Mouse (Mus musculus) hindbrain, embryonic 15.5 days (tissue): ENCODE results near the gene Acsf2. TPM values are rescaled to one million over a fixed set of nuclear protein-coding genes. Genes with fewer than 3 reads are reported as not detected.

Source experiments
- ATAC-seq: fragments of 200-750 bp; cut with Nextera tagmentation; 2 replicates; pipeline ENCODE4 v1.8.0; 2017; ENCODE audit warnings: low read depth, moderate number of reproducible peaks, moderate TSS enrichment; ENCODE audit not compliant: low FRiP score
- H3K27ac ChIP-seq: fragments of 300-500 bp; sonication (generic); replicated peaks from 2 replicates; pipeline ENCODE4 v1.5.1; 2015; ENCODE audit warnings: mild to moderate bottlenecking, inconsistent platforms
- H3K27me3 ChIP-seq: fragments of 300-500 bp; sonication (generic); 2 replicates; pipeline ENCODE4 v1.6.1; 2015; ENCODE audit warnings: control low read depth, inconsistent platforms
- H3K36me3 ChIP-seq: fragments of 300-500 bp; sonication (generic); 2 replicates; pipeline ENCODE4 v1.6.1; 2015; ENCODE audit warnings: control low read depth, inconsistent platforms
- H3K4me1 ChIP-seq: fragments of 300-500 bp; sonication (generic); replicated peaks from 2 replicates; pipeline ENCODE4 v1.6.1; 2015; ENCODE audit warnings: control low read depth, inconsistent platforms
- H3K4me2 ChIP-seq: fragments of 300-500 bp; sonication (generic); 2 replicates; pipeline ENCODE4 v1.6.1; 2015; ENCODE audit warnings: moderate library complexity, mild to moderate bottlenecking, inconsistent platforms
- H3K4me3 ChIP-seq: fragments of 300-500 bp; sonication (generic); 2 replicates; pipeline ENCODE4 v1.5.1; 2015; ENCODE audit warnings: mild to moderate bottlenecking, inconsistent platforms
- H3K9ac ChIP-seq: fragments of 300-500 bp; sonication (generic); 2 replicates; pipeline ENCODE4 v1.6.1; 2015; ENCODE audit warnings: inconsistent platforms
- H3K9me3 ChIP-seq: fragments of 300-500 bp; sonication (generic); 2 replicates; pipeline ENCODE4 v1.6.1; 2016; ENCODE audit warnings: control low read depth, inconsistent platforms
- WGBS: fragments of 180-500 bp; shearing (Covaris S2); methylation state at CpG from one replicate; pipeline ENCODE4 v1.1.7; 2015; 5-methylcytosine and 5-hydroxymethylcytosine counted together
- polyA plus RNA-seq: library from polyadenylated mRNA; unstranded; fragments of >200 nt; fragmentation: Nextera tagmentation; extraction: Ambion mirVana; gene quantifications from 2 replicates; pipeline ENCODE4 v1.2.1, GENCODE M21; 2015

Gene Acsf2
- polyA plus RNA-seq, 1 experiment from 2014 or later, result 2.2 TPM

- H3K4me1 ChIP-seq, result no peaks in the 10 kb centered on the region
These were observed 19.8 kb upstream of the Acsf2 start for GRCm38 (mm10) chr11:94621458-94621852.

DNA sequence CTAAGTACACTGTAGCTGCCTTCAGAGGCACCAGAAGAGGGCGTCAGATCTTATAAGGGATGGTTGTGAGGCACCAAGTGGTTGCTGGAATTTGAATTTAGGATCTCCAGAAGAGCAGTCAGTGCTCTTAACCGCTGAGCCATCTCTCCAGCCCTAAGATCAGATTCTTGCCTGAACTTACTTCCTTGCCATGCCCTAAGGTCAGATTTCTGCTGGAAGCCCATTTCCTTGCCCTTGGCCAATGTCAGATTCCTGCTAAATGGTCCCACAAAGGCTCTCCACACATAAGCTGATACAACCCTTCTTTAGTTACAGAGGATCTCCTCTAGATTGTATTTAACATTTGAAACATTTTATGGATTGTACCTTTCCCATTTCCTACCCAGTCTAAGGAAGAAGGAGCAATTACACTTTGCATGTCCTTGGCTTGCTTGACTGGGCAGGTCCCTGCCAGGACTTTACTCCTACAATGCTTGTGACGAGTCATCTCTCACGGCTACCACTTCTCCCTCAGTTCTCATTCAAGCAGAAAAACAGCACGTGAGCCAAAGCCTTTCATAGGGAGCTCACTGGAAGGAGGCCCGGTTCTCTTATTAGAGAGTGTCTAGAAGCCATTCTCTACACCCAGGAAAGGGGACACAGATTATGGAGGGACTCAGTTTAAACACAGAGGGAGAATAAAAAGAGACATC is 19.2 kb upstream of the Acsf2 start:
- no peak overlapping the region for H3K27ac ChIP-seq
- H3K27me3 ChIP-seq, result no peaks in the 10 kb centered on the region
- no peaks in the 10 kb centered on the region for H3K36me3 ChIP-seq
- no peaks in the 10 kb centered on the region for H3K4me1 ChIP-seq
- H3K4me3 ChIP-seq, result no peak overlapping the region
- ATAC-seq, result no peak
- H3K9me3 ChIP-seq, result no peaks in the 10 kb centered on the region
- H3K4me2 ChIP-seq, result no peak overlapping the region
- no peak overlapping the region for H3K9ac ChIP-seq
- WGBS, result 47% methylated on average over 6 of the region's 6 CpGs

More at GRCm38 (mm10) chr11:94621458-94621852, 19.8 kb upstream of the Acsf2 start:
- no peak for ATAC-seq
- Histone ChIP-seq H3K4me2 (no peak overlapping the region), H3K27me3 (no peaks in the 10 kb centered on the region), H3K9ac (no peak overlapping the region), H3K36me3 (no peaks in the 10 kb centered on the region), H3K4me3 (no peak overlapping the region), H3K9me3 (no peaks in the 10 kb centered on the region), H3K27ac (no peak overlapping the region)

DNA sequence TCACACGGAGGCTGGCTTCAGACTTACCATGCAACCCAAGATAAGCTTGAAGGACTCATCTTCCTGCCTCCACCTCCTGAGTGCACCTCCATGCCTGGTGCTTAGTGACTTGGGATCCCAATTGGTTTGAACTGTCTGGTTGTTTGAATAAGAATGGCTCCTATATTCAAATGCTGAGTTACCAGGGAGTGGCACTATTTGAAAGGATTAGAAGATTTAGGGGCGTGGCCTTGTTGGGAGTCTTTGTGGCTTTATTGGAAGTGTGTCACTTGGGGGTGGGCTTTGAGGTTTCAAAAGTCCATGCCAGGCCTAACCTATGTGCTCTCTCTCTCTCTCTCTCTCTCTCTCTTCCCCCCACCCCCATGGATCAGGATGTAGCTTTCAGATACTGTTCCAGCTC is 16.0 kb upstream of the Acsf2 start:
- Histone ChIP-seq H3K36me3 (no peaks in the 10 kb centered on the region), H3K27me3 (no peaks in the 10 kb centered on the region), H3K9me3 (no peaks in the 10 kb centered on the region), H3K27ac (no peak overlapping the region), H3K4me2 (no peak overlapping the region), H3K4me3 (no peak overlapping the region), H3K9ac (no peak overlapping the region), H3K4me1 (no peaks in the 10 kb centered on the region)
- 94% methylated on average over 2 of the region's 2 CpGs for WGBS
- no peak for ATAC-seq

DNA sequence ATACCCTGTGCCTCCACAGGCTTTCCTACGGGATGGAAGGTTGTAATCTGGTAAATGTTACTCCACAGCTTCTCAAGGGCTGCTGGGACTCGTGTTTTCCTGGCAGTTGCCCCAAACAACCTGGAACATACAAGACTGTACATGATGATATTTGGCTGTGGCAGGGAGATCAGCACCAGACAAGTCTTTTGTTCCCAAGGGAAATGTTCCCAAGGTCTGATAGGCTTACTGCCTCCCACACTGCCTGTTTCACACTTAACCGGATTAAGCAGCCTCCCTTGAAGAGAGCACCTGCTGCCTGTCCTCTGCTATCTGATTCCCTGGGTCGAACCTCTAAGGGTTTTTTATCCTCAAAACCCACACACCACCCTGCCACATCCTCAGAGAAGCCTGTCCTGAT is 13.8 kb upstream of the Acsf2 start:
- ATAC-seq, result no peak

DNA sequence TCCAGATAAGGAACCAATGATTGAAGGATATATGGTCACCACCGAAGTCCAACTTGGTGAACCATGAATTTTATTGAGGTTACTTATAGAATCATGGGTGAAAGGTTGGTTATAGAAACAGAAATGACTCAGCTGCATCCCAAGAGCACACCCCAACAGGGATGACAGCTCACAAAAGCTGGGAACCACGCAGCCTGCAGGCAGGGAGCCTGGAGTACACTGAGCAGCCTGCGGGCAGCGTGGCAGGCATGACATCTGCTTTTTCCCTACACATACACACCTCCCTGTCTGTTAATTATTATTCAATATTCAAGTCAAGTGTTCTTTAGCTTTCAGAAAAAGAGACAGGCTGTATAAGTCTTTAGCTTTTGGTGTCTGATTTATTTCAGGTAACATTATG is 12.9 kb upstream of the Acsf2 start:
- no peaks in the 10 kb centered on the region for H3K9me3 ChIP-seq
- H3K36me3 ChIP-seq, result no peaks in the 10 kb centered on the region
- WGBS, result 64% methylated on average over 4 of the region's 4 CpGs
- no peak overlapping the region for H3K27ac ChIP-seq
- no peak overlapping the region for H3K4me3 ChIP-seq
- H3K27me3 ChIP-seq, result no peaks in the 10 kb centered on the region
- H3K9ac ChIP-seq, result no peak overlapping the region
- H3K4me2 ChIP-seq, result no peak overlapping the region
- ATAC-seq, result no peak
- H3K4me1 ChIP-seq, result no peaks in the 10 kb centered on the region

More for the DNA sequence above, 13.8 kb upstream of the Acsf2 start:
- no peak overlapping the region for H3K27ac ChIP-seq
- H3K4me1 ChIP-seq, result no peaks in the 10 kb centered on the region
- no peak overlapping the region for H3K4me2 ChIP-seq
- no peak overlapping the region for H3K4me3 ChIP-seq
- no peaks in the 10 kb centered on the region for H3K9me3 ChIP-seq
- WGBS, result 32% methylated on average over 4 of the region's 4 CpGs
- no peak overlapping the region for H3K9ac ChIP-seq
- H3K36me3 ChIP-seq, result no peaks in the 10 kb centered on the region
- no peaks in the 10 kb centered on the region for H3K27me3 ChIP-seq

DNA sequence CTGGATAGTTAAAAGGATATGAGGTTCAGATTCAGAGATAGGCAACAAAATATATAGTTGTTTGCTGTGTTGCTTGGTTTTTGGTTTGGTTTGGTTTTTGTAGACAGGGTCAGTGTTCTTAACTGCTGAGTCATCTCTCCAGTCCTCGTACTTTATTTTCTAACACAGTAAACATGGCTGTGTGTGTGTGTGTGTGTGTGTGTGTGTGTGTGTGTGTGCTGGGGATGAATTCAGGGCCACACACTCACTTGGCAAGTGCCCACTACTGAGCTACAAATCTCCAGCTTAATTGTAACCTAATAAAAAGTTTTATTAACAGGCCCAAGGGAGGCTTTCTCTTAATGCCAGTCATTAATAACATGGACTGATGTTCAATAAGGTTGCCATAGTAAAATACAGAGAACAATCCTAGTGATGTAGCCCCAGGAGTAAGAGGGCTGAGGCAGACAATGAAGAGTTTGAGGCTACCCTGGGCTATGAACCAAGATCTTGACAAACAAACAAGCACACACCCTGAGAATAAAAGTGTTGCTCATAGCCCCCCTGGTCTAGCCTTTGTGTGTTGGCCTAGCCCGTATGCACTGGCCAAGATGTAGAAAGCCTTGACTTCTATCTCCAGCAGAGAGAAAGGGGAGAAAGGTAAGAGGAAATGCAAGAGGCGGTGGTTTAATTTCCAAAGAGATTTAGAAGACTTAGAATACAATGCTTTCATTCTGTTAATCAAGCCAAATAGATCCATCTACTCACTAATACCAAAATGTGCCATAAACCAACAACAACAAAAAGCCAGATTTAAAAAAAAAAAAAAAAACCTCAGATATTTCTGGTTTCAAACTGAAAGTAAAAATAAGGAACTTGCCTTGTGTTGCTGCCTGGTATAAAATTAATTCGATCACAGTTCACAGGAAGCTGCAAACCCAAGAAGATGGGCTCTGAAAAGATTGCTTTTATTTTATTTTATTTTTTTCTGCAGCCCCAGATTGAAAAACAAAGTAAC is 9.4 kb upstream of the Acsf2 start:
- Histone ChIP-seq H3K4me1 (no peaks in the 10 kb centered on the region), H3K27me3 (no peaks in the 10 kb centered on the region), H3K4me2 (no peak overlapping the region), H3K4me3 (no peak overlapping the region), H3K9ac (no peak overlapping the region), H3K27ac (no peak overlapping the region), H3K36me3 (no peaks in the 10 kb centered on the region), H3K9me3 (no peaks in the 10 kb centered on the region)
- peak; percentile 82 for ATAC-seq
- WGBS, result 58% methylated on average over 4 of the region's 4 CpGs

DNA sequence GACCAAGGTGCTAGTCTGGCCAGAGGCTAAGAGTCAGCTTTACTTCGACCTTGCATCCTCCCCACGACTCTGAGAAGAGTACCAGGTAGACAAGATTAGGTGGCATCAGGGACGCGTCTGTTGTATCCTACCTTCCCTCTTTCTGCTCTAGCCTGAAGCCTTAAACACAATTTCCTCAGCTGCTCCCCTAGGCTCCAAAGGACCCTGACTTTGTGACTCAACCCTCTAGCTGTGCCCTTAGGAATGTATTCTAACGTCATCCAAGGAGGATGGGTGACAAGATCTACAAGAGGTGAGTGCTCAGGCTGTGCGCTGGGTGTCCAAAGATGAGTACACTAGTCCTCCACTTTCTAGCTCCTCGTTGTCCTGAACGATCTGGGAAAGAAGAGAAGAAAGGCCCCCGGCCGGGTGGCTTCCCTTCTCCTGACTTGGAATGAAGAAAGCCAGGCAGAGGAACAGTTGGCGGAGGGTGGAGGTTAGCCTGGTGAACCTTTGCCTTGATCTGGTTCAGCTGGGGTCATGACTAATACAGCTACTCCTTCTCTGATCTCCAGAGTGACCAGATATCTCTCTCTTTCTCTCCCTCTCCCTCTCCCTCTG is 785 bp upstream of the Acsf2 start:
- no peak overlapping the region for H3K9ac ChIP-seq

GRCm38 (mm10) chr11:94600447-94600846 is 1.2 kb downstream of the Acsf2 start:
- WGBS, result 91% methylated on average over 7 of the region's 7 CpGs
- H3K27ac ChIP-seq, result no peak overlapping the region
- no peaks in the 10 kb centered on the region for H3K9me3 ChIP-seq
- no peak for ATAC-seq
- no peaks in the 10 kb centered on the region for H3K36me3 ChIP-seq
- peaks cover 12% of the 10 kb centered on the region for H3K4me1 ChIP-seq
- no peak overlapping the region for H3K4me3 ChIP-seq
- peak overlapping the region; percentile 66; the same call in 1 of the 2 replicates for H3K4me2 ChIP-seq
- H3K27me3 ChIP-seq, result peaks cover 8% of the 10 kb centered on the region; the same call in 1 of the 2 replicates
- no peak overlapping the region for H3K9ac ChIP-seq

More for the DNA sequence above, 785 bp upstream of the Acsf2 start:
- no peak for ATAC-seq
- peak overlapping the region; percentile 66 for H3K4me2 ChIP-seq
- H3K9me3 ChIP-seq, result no peaks in the 10 kb centered on the region
- WGBS, result 76% methylated on average over 11 of the region's 11 CpGs
- peaks cover 8% of the 10 kb centered on the region; the same call in 1 of the 2 replicates for H3K27me3 ChIP-seq
- H3K36me3 ChIP-seq, result no peaks in the 10 kb centered on the region
- H3K4me1 ChIP-seq, result peaks cover 12% of the 10 kb centered on the region
- no peak overlapping the region for H3K27ac ChIP-seq
- no peak overlapping the region for H3K4me3 ChIP-seq

DNA sequence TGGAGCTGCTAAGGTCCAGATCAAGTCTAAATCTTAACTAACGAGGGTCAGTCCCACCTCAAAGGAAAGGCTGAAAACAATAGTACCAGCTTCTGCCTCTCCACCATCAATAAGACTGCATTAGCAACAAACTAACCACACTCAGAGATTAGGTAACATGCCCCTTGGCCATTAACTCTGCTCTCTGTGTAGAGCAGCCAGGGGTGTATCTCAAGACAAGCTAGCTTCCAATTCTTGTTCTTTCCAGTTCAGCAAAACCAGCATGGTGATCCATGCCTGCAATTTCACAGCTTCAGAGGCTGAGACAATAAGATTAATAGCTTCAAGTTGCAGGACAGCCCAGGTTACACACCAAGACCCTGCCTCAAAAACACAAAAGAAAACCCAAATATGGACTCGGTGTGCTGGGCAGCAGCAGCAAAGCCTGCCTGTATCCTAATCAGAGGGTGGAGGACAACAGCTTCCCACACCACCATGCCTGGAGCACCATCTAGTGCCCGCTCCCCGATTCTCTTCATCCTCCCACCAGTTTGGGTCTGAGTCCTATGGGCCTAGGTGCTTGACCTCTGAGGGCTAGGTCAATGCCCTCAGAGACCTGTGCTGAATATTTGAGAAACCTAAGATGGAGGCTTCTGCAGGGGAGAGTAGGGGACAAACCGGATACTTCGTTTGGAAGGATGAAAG is 3.1 kb downstream of the Acsf2 start:
- Histone ChIP-seq H3K9me3 (no peaks in the 10 kb centered on the region), H3K36me3 (no peaks in the 10 kb centered on the region), H3K27me3 (peaks cover 8% of the 10 kb centered on the region; the same call in 1 of the 2 replicates), H3K4me1 (peaks cover 12% of the 10 kb centered on the region), H3K9ac (no peak overlapping the region), H3K4me3 (no peak overlapping the region), H3K4me2 (no peak overlapping the region), H3K27ac (no peak overlapping the region)
- no peak for ATAC-seq
- 76% methylated on average over 6 of the region's 6 CpGs for WGBS

DNA sequence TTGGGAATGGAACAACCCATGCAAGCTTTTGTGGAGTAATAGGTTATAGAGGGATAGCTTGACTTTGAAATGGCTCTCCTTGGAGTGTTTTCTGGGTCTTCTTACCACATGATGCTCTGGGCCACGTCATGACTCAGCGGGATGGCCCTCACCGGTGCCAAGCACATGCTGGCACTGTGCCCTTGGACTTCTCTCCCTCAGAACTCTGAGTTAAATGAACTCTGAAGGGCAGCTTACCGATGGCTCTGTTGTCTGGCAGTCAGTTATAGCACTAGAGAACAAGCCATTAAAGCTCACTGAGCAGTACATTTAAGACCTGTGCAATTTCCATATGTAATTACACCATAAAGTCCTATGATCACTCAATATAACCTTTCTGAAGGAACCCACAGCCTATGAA is 4.4 kb downstream of the Acsf2 start:
- no peak overlapping the region for H3K9ac ChIP-seq
- no peak overlapping the region for H3K27ac ChIP-seq
- H3K4me1 ChIP-seq, result peaks cover 12% of the 10 kb centered on the region
- peaks cover 8% of the 10 kb centered on the region; the same call in 1 of the 2 replicates for H3K27me3 ChIP-seq
- H3K4me3 ChIP-seq, result no peak overlapping the region
- no peaks in the 10 kb centered on the region for H3K36me3 ChIP-seq
- H3K4me2 ChIP-seq, result no peak overlapping the region
- 66% methylated on average over 4 of the region's 4 CpGs for WGBS
- ATAC-seq, result no peak
- no peaks in the 10 kb centered on the region for H3K9me3 ChIP-seq

- Histone ChIP-seq H3K27ac (no peak overlapping the region), H3K9ac (no peak overlapping the region), H3K27me3 (0 out of 2 replicates have a peak, but pooled peaks cover 5% of the 10 kb centered on the region), H3K9me3 (no peaks in the 10 kb centered on the region), H3K4me1 (peaks cover 3% of the 10 kb centered on the region), H3K36me3 (no peaks in the 10 kb centered on the region), H3K4me2 (no peak overlapping the region), H3K4me3 (no peak overlapping the region)
- ATAC-seq, result no peak
- WGBS, result 72% methylated on average over 7 of the region's 7 CpGs
These were observed 5.3 kb downstream of the Acsf2 start for GRCm38 (mm10) chr11:94596311-94596852.
